Mouse (Mus musculus): ENCODE data around the gene Dmxl2. TPM values are rescaled to one million over a fixed set of nuclear protein-coding genes. Genes with fewer than 3 reads are reported as not detected.

Dmxl2 gene
- polyA plus RNA-seq, 1 experiment: 92.3 TPM

GRCm38 (mm10) chr9:54416238-54416637 is 85.2 kb downstream of the Dmxl2 start:
- Histone ChIP-seq H3K4me3 (ENCODE audit: insufficient read depth, low read length) (no peak overlapping the region), H3K27ac (ENCODE audit: insufficient read depth, low read length) (no peak overlapping the region), H3K4me1 (ENCODE audit: control insufficient read depth, insufficient read depth, low read length) (peaks cover 2% of the 10 kb centered on the region; the same call in 1 of the 2 replicates)
- TF ChIP-seq POLR2A (IDR thresholded peaks at IDR 0.05; ENCODE audit: extremely low read depth, insufficient read depth, low read length) (no peak), CTCF (IDR thresholded peaks at IDR 0.05; ENCODE audit: extremely low read depth, insufficient read depth, low read length) (no peak)

GRCm38 (mm10) chr9:54356756-54357155 is 144.7 kb downstream of the Dmxl2 start:
- Histone ChIP-seq H3K27ac (ENCODE audit: insufficient read depth, low read length) (no peak overlapping the region), H3K4me1 (ENCODE audit: control insufficient read depth, insufficient read depth, low read length) (no peaks in the 10 kb centered on the region), H3K4me3 (ENCODE audit: insufficient read depth, low read length) (no peak overlapping the region)
- TF ChIP-seq POLR2A (IDR thresholded peaks at IDR 0.05; ENCODE audit: extremely low read depth, insufficient read depth, low read length) (no peak), CTCF (IDR thresholded peaks at IDR 0.05; ENCODE audit: extremely low read depth, insufficient read depth, low read length) (no peak)

- TF ChIP-seq CTCF (IDR thresholded peaks at IDR 0.05; ENCODE audit: extremely low read depth, insufficient read depth, low read length) (no peak), POLR2A (IDR thresholded peaks at IDR 0.05; ENCODE audit: extremely low read depth, insufficient read depth, low read length) (no peak)
- Histone ChIP-seq H3K4me3 (ENCODE audit: insufficient read depth, low read length) (no peak overlapping the region), H3K27ac (ENCODE audit: insufficient read depth, low read length) (no peak overlapping the region), H3K4me1 (ENCODE audit: control insufficient read depth, insufficient read depth, low read length) (peaks cover 2% of the 10 kb centered on the region; the same call in 1 of the 2 replicates)
Observed at GRCm38 (mm10) chr9:54342026-54342425, 159.4 kb downstream of the Dmxl2 start.

GRCm38 (mm10) chr9:54336532-54337144 is 164.8 kb downstream of the Dmxl2 start:
- TF ChIP-seq POLR2A (IDR thresholded peaks at IDR 0.05; ENCODE audit: extremely low read depth, insufficient read depth, low read length) (no peak), CTCF (IDR thresholded peaks at IDR 0.05; ENCODE audit: extremely low read depth, insufficient read depth, low read length) (peak; percentile 80)
- no peaks in the 10 kb centered on the region for H3K4me1 ChIP-seq (ENCODE audit: control insufficient read depth, insufficient read depth, low read length)
- H3K27ac ChIP-seq (ENCODE audit: insufficient read depth, low read length): no peak overlapping the region
- no peak overlapping the region for H3K4me3 ChIP-seq (ENCODE audit: insufficient read depth, low read length)

GRCm38 (mm10) chr9:54335582-54335981 is 165.8 kb downstream of the Dmxl2 start:
- no peaks in the 10 kb centered on the region for H3K4me1 ChIP-seq (ENCODE audit: control insufficient read depth, insufficient read depth, low read length)
- TF ChIP-seq CTCF (IDR thresholded peaks at IDR 0.05; ENCODE audit: extremely low read depth, insufficient read depth, low read length) (no peak), POLR2A (IDR thresholded peaks at IDR 0.05; ENCODE audit: extremely low read depth, insufficient read depth, low read length) (no peak)

GRCm38 (mm10) chr9:54329201-54329600 is 172.2 kb downstream of the Dmxl2 start:
- TF ChIP-seq POLR2A (IDR thresholded peaks at IDR 0.05; ENCODE audit: extremely low read depth, insufficient read depth, low read length) (no peak), CTCF (IDR thresholded peaks at IDR 0.05; ENCODE audit: extremely low read depth, insufficient read depth, low read length) (no peak)
- Histone ChIP-seq H3K27ac (ENCODE audit: insufficient read depth, low read length) (no peak overlapping the region), H3K4me1 (ENCODE audit: control insufficient read depth, insufficient read depth, low read length) (no peaks in the 10 kb centered on the region), H3K4me3 (ENCODE audit: insufficient read depth, low read length) (no peak overlapping the region)

More at GRCm38 (mm10) chr9:54335582-54335981, 165.8 kb downstream of the Dmxl2 start:
- H3K4me3 ChIP-seq (ENCODE audit: insufficient read depth, low read length): no peak overlapping the region
- H3K27ac ChIP-seq (ENCODE audit: insufficient read depth, low read length): no peak overlapping the region

GRCm38 (mm10) chr9:54323456-54323855 is 178.0 kb downstream of the Dmxl2 start:
- H3K4me1 ChIP-seq (ENCODE audit: control insufficient read depth, insufficient read depth, low read length): no peaks in the 10 kb centered on the region
- TF ChIP-seq POLR2A (IDR thresholded peaks at IDR 0.05; ENCODE audit: extremely low read depth, insufficient read depth, low read length) (no peak), CTCF (IDR thresholded peaks at IDR 0.05; ENCODE audit: extremely low read depth, insufficient read depth, low read length) (peak; percentile 83)
- no peak overlapping the region for H3K27ac ChIP-seq (ENCODE audit: insufficient read depth, low read length)
- no peak overlapping the region for H3K4me3 ChIP-seq (ENCODE audit: insufficient read depth, low read length)

- Histone ChIP-seq H3K4me1 (ENCODE audit: control insufficient read depth, insufficient read depth, low read length) (no peaks in the 10 kb centered on the region), H3K27ac (ENCODE audit: insufficient read depth, low read length) (no peak overlapping the region), H3K4me3 (ENCODE audit: insufficient read depth, low read length) (no peak overlapping the region)
- TF ChIP-seq CTCF (IDR thresholded peaks at IDR 0.05; ENCODE audit: extremely low read depth, insufficient read depth, low read length) (0 out of 2 replicates have a peak, but pooled peaks have one; percentile 17), POLR2A (IDR thresholded peaks at IDR 0.05; ENCODE audit: extremely low read depth, insufficient read depth, low read length) (no peak)
Observed at GRCm38 (mm10) chr9:54316363-54316762, 185.1 kb downstream of the Dmxl2 start.

Other genes with a start within 250 kb of the Dmxl2 start
- not detected in 2 replicates for gene Cyp19a1, start 233.5 kb downstream of the Dmxl2 start, polyA plus RNA-seq (2012; rRNA removed)
- gene Gldn, start 215.1 kb downstream of the Dmxl2 start, polyA plus RNA-seq (2012; rRNA removed): 0.48 and 0.78 TPM in 2 replicates
- 0.09 and 0.10 TPM in 2 replicates for gene Sh2d7, start 37.4 kb upstream of the Dmxl2 start, polyA plus RNA-seq (2012; rRNA removed)
- gene Cib2, start 58.6 kb upstream of the Dmxl2 start, polyA plus RNA-seq (2012; rRNA removed): 33.8 and 34.7 TPM in 2 replicates
- gene Idh3a, start 84.7 kb upstream of the Dmxl2 start, polyA plus RNA-seq (2012; rRNA removed): 179 and 184 TPM in 2 replicates
- gene Acsbg1, start 160.2 kb upstream of the Dmxl2 start, polyA plus RNA-seq (2012; rRNA removed): 188 and 193 TPM in 2 replicates
- 41.3 and 44.3 TPM in 2 replicates for gene Dnaja4, start 197.2 kb upstream of the Dmxl2 start, polyA plus RNA-seq (2012; rRNA removed)
- 61.2 and 62.6 TPM in 2 replicates for gene Wdr61, start 232.9 kb upstream of the Dmxl2 start, polyA plus RNA-seq (2012; rRNA removed)